Mouse (Mus musculus) gastrocnemius, postnatal 10 days (tissue): ENCODE data around the gene Krt4. TPM values are rescaled to one million over a fixed set of nuclear protein-coding genes. Genes with fewer than 3 reads are reported as not detected.

Experiments used
- DNase-seq: peaks from one replicate; pipeline ENCODE4 v3.0.0; 2021; ENCODE audit warnings: mixed read lengths
- microRNA-seq, 2 experiments: library from miRNA; unstranded; fragments of <30 nt; microRNA quantifications; one replicate each; pipeline ENCODE4 v1.2.0; 2021
- total RNA-seq, 2 experiments: library from RNA; stranded (reverse); gene quantifications; 2 replicates each; pipeline ENCODE4 v1.2.3; 2021

Krt4 gene
- total RNA-seq, 2 experiments from 2014 or later, result 0.21 TPM; not detected in 1

GRCm38 (mm10) chr15:101895216-101895615 is 29.3 kb downstream of the Krt4 start:
- DNase-seq, result no peak

DNA sequence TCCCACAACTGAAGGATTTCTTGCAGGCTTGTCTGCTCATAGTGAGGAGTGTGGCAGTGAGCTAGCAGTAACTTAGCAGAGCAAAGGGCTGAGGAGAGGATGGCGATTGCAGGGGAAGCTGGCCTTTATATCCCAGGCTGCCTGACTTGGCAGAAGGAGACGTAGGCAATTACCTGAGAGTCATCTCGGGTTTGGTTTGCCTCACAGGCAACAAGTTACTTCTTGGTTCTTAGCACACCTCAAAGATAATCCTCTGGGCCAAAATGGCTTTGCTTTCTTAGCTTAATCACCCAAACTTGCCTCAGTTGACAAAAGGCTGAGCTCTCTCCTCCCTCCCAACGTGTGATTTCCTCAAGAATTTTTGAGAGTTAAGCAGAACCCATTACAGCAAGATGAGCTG is 31.7 kb downstream of the Krt4 start, which contains the start of gene Krt76:
TSS of gene Krt76 (minus strand) at position 101 of the 400 bp plus-strand sequence.
- no peak for DNase-seq

DNA sequence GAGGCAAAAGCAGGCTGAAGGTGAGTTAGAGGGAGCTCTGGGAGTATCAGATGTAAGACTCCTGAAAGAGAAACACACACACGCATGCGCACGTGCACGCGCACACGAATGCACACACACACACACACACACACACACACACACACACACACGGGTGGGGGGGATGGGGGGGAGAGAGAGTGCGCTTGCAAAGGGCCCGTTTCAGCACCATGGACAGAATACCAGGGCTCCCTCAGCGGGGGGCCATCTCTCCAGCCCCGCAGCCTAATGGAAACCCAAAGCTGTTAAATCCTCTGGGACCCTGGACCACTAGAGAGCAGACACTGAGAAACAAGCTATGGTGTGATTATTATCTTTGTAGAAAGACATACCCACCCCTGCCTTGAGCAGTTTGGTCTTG is 44.8 kb downstream of the Krt4 start:
- DNase-seq, result no peak

DNA sequence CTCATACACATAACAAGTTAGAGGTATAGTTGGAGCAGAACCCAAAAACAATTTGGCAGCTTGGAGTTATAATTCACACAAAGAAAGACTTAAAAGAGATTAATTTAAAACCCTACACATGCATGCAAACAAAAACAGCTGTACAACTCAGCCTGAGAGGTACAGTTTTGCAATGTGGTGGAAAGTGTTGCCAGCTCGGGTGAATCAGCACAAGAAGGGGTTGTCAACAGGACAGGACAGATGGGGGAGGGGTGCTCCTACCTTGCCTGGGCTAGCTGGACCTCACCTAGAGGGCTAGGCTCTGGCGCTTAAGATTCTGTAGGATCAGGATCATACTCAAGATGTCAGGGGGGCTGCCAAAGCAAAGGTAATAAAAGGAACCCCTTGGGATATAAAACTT is 46.5 kb downstream of the Krt4 start:
- DNase-seq, result no peak

DNA sequence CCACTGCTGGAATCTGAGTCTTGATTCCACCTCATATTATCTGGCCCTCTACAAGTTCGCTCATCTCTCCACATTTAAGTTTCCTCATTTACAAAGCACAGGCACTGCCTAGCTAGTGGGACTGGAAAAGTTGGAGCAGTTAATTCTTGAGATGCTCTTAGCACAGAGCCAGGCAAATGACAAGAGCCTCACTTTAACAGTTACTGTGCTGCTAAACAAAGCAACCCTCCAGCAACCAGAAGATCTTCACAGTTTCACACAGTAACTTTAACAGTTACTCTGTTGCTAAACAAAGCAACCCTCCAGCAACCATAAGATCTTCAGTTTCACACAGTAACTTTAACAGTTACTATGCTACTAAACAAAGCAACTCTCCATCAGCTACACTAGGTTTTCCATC is 50.2 kb downstream of the Krt4 start:
- DNase-seq, result no peak

DNA sequence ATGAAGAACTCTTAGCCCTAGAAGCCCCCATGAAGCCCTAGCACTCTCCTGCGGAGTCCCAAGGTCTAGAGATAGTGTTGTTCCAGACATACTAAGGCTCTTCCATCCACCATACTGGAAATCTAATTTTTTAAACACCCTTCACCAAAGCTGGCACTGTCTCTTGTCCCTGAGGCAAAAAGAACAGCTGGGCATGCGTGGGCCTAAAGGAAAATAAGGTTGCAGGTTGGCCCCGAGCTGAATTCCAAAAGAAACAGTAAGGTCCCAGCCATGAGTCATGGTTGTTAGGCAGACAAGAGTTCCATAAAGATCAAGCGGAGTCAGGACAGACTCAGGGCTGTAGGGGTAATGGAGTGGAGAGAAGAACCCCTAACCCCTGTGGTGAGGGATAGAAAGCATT is 51.3 kb downstream of the Krt4 start:
- no peak for DNase-seq

GRCm38 (mm10) chr15:101869431-101869830 is 55.1 kb downstream of the Krt4 start, which contains the start of gene Krt77:
TSS of gene Krt77 (minus strand) at chr15:101869705.
- no peak for DNase-seq

Small RNA genes within 50 kb of the gene (microRNA-seq; reads per million reads assigned to microRNA genes)
- 0 reads per million in 2 experiments for gene Gm44356

Other genes with a start within 250 kb of the Krt4 start
- gene Krt6b, start 244.4 kb downstream of the Krt4 start, total RNA-seq, result not detected
- not detected for gene Krt6a, start 230.4 kb downstream of the Krt4 start, total RNA-seq
- gene Krt5, start 211.8 kb downstream of the Krt4 start, total RNA-seq, result not detected
- under 1 TPM; 0.18 to 0.28 TPM for gene Krt71, start 181.6 kb downstream of the Krt4 start, total RNA-seq
- gene Krt72, start 138.3 kb downstream of the Krt4 start, total RNA-seq, result not detected
- gene Krt73, start 122.4 kb downstream of the Krt4 start, total RNA-seq, result not detected
- not detected for gene Krt2, start 106.6 kb downstream of the Krt4 start, total RNA-seq
- not detected for gene Krt1, start 73.9 kb downstream of the Krt4 start, total RNA-seq
- gene Krt77, start 55.0 kb downstream of the Krt4 start, total RNA-seq, result not detected
- not detected for gene Krt76, start 31.8 kb downstream of the Krt4 start, total RNA-seq
- not detected for gene Krt79, start 15.6 kb upstream of the Krt4 start, total RNA-seq
- gene Krt78, start 29.6 kb upstream of the Krt4 start, total RNA-seq, result not detected
- gene Krt8, start 79.7 kb upstream of the Krt4 start, total RNA-seq, result 1 to 10 TPM; 1.4 to 1.7 TPM
- 1 to 10 TPM; 1.5 to 2.5 TPM for gene Krt18, start 103.4 kb upstream of the Krt4 start, total RNA-seq
- 100 to 1,000 TPM; 151 to 152 TPM for gene Eif4b, start 149.0 kb upstream of the Krt4 start, total RNA-seq
- 10 to 100 TPM; 38.8 to 41.9 TPM for gene Tns2, start 175.7 kb upstream of the Krt4 start, total RNA-seq
- gene Spryd3, start 211.5 kb upstream of the Krt4 start, total RNA-seq, result 10 to 100 TPM; 14.2 to 14.8 TPM
- 10 to 100 TPM; 66.0 to 77.5 TPM for gene Igfbp6, start 219.6 kb upstream of the Krt4 start, total RNA-seq
- under 1 TPM; 0.14 to 0.27 TPM for gene Soat2, start 225.8 kb upstream of the Krt4 start, total RNA-seq